Mouse (Mus musculus) CD4-positive, CD25-positive, alpha-beta regulatory T cell, adult 4 months (primary cell): ENCODE data around the gene Txnrd2. TPM values are rescaled to one million over a fixed set of nuclear protein-coding genes. Genes with fewer than 3 reads are reported as not detected.
A peak's percentile ranks its signal among the peaks of the same experiment; 100 is the strongest.

Experiments used
- ATAC-seq: one replicate; pipeline ENCODE4 v1.8.0; 2017
- polyA plus RNA-seq, 2 experiments: library from polyadenylated mRNA; unstranded; fragments of 100-300 nt; shearing (Covaris generic); gene quantifications; one replicate each; pipeline ENCODE4 v1.2.1; 2017

The Txnrd2 gene
- polyA plus RNA-seq, 2 experiments from 2014 or later, result 21.7 to 26.7 TPM

DNA sequence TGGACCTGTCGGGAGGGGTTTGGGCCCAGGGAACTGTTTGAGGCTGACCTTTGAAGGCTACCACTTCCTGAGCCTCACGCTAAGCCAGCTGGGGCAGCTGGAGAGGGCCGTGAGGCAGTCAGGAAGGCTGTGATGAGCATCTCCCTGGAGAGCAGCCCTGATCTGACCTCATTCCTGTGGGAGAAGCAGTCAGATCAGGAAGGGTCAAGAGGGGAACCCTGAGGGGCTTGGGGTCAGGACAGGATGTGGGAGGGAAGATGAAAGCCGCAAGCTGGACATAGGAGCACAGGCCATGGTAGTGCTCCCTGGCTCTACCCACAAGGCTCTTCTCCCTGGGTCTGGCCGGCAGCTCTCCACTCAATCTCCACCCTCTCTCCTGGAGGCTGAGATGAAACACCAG, 27.7 kb downstream of the Txnrd2 start:
- no peak for ATAC-seq

DNA sequence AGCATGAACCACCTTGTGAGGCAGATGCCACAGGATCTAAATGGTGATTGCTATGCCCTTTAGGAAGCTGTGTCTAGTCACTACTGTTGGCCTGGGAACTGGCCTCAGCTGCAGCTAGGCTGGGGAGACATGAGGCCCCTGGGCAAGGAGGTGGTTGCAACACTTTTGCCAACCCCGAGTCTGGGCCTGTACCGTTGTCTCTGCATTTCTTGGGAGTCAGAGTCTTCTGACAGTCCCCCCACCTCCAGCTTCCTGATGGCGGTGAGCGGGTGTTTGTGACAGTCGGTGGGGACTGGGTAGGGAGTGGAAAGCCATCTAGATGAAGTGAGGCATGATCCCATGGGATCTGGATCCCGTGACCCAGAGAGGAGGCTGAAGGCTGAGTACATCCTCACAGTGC, 29.2 kb downstream of the Txnrd2 start:
- no peak for ATAC-seq

DNA sequence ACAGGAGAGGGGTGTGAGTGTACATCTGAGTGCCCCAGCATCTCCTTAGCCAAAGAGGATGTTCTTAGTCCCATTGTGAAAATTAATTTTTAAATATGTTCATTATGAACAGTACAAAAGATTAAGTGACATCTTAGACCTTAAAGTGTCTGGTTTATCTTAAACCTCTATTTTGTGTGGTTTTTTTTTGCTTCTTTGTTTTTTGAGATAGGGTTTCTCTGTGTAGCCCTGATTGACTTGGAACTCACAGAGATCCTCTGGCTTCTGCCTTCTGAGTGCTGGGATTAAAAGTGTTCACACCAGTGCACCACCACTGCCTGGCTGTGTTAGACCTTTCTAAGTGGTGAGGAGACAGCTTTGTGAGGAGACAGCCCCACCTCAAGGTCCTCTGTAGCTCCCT, 32.5 kb downstream of the Txnrd2 start:
- ATAC-seq, result no peak

DNA sequence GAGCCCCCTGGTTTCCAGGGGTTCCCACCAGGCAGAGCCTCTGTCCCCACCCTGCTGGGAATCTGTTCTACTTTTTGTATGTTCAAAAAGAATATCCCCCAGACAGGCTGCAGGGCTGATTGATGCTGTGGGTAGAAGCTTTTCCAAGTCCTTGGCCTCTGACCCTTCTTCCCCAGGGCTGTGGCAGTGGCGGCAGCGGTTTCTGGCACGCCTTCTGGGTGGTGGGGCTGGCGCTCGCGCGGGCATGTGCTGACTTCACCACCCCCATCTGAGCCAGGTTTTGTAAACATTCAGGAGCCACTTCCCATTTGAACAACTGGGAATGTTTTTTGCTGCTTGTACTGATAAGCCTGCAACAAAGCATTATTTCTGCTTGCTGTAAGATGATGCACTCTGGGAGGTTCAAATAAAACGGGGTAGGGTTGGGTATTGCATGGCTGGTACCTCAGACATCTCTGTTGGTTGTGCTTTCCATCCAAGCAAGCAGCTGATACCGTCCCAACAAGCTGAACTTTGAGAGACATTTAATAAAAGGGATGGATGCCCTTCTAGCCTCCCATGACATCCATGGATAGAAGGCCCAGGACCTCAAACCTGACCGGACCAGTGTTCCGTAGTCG, 33.3 kb downstream of the Txnrd2 start:
- ATAC-seq, result peak; percentile 11

DNA sequence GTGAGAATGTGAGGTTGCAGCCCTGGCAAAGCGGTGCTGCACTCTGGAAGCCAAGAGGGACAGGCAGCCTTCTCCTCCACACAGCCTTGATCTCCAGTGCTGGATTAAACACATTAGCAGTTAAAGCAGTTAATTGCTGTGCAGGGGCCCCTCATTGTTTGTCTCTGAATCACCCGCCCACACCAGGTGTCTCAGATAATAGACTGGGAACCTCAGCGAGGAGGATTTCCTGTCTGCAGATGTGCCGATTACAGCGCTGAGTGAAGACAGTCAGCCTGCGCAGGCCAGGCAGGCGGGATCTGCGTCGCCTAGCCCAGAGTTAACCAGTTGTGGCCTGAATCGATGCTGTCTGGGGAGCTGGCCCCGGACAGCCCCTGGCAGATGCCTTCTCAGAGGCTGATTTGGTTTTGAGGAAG, 33.8 kb downstream of the Txnrd2 start:
- peak; percentile 98 for ATAC-seq

DNA sequence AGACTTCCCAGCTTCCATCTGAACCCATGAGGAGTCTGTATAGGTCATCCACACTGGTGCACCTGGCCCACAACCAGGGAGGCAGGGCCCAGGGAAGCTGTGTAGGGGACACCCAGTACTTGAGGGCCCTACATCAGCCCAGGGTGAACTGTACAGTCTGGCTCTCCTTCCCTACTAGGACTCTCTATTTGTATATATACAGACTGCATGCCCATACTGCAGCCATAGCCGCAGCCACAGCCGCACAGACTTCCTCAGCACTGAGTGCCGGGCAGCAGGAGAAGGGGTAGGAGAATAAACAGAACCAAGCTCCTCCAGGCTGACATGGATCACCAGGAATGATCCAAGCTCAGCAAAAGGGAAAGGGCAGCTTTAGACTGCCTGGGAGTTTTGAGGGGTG, 34.6 kb downstream of the Txnrd2 start:
- no peak for ATAC-seq

DNA sequence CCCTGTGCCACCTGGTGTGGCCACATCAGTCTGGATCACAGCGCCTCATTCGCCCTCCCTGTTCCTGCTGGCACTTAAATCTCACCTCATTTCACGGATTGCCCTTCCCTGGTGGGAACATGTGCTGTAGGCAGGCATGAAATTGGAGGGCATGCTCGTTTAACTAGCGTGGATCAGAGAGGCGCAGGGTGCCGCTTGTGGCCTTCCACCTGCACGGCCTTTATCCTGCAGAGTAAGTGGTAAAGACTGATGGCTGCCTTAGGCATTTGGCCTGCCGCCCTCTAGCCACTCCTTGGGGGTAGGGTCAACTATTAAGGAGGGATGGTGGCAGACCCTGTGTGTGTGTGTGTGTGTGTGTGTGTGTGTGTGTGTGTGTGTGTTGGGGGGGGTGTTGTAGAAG, 35.8 kb downstream of the Txnrd2 start:
- ATAC-seq, result no peak

DNA sequence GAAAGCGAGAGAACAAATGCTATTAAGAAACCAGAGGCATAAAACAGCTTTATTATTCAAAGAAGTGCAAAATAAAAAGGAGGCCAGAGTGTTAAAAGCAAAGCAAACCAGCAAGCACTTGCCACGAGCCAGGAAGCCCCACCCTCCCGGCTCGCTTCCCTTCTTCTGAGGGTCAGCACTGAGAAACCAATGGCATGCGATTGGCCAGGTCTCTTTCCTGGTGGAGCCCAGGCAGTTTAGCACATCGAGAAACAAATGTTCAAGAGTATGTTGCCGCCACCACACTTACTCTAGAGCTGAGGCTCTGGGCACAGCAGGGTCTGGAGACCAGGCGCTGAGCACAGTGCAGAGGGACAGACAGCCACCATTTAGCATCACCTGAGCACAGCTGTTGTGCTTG, 36.4 kb downstream of the Txnrd2 start:
- no peak for ATAC-seq

DNA sequence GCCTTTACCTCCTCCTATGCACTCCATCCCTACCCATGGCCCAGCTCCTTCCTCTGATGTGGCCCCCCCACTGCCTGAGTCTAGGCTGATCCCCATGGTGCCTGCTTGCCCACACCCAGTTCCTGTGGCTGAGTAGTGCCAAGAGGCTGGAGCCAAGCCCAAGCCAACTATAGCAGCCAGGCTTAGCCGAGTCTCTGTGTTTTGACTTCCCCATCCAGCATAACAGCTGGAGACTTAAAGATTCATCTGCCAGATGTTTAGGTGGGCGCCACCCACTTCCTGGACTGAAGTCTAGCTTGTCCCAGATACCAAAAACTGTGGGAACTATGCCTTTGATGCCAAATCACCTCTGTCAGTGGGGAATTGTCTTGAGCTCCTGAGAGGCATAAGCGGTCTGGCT, 38.1 kb downstream of the Txnrd2 start:
- ATAC-seq, result no peak

DNA sequence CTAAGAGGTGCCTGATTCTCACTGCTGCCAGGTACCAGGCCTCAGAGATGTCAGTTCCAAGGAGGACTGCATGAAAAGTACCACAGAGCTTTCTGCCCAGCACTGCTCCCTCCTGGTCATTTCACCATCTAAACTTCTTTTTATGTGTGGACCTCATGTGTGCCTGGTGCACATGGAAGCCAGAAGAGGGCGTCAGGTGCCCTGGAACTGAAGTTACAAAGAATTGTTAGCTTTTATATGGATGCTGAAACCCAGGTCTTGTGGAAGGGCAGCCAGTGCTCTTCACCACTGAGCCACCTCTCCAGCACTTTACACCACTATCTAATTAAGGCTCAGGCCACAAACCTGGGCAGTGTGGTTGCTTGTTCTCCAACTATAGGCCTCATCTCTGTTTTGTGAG, 44.6 kb downstream of the Txnrd2 start:
- ATAC-seq, result no peak

DNA sequence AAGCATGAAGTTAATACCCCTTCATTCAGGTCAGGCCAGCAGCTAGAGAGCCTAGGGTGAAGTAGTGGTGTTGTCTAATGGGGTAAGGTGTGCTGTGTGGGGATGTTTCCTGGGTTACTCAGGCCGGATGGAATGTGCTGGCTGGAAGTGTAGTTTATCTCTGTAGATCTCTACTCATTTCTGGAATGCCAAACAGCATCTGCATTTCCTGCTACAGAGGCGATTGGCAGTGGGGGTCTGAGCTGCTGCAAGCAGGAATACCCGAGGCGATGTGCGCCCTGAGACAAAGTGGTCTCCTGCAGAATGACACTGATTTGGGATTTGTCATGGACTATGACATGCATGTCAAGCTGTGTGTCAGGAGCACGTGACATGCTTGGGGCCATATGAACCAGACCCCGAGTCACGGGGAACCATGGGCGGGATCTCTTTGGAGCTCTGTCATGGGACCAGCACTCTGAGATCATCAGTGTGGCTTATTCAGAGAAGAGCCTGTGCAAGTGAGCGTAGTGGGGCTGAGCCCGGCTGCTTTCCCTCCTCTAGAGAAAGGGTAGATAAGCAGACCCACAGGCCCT, 45.3 kb downstream of the Txnrd2 start:
- ATAC-seq, result no peak

DNA sequence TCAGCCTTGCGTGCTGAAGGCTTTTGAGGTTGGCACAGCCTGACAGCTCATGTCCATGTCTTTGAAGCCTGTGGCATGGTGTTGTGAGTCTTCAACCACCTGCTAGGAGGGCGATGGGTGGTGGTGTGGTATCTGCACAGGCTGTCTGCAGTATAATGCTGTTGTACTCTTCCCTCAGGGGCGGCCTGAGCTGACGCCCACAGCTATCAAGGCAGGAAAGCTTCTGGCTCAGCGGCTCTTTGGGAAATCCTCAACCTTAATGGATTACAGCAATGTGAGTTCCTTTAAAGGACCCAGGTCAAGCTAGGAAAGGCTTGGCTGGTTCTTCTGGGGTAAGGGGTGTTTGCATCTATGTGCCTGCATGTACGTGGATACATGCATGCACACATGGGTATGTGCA, 45.8 kb downstream of the Txnrd2 start:
- no peak for ATAC-seq

DNA sequence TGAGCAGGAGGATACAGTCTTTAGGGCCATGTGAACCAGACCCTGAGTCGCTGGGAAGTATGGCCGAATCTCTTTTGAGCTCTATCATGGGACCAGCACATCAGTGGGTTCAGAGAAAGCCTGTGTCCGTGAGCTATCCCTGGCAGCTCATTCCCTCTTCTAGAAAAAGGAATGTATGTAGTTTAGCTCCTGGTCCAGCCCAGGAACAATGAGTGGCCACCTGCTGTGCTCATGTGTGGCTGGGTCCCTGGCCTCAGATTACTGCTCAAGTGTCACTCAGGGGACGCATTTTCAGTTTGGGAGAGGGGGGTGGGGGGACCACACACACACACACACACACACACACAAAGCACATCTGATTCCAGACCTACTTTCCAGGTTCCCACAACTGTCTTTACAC, 46.2 kb downstream of the Txnrd2 start:
- ATAC-seq, result no peak

DNA sequence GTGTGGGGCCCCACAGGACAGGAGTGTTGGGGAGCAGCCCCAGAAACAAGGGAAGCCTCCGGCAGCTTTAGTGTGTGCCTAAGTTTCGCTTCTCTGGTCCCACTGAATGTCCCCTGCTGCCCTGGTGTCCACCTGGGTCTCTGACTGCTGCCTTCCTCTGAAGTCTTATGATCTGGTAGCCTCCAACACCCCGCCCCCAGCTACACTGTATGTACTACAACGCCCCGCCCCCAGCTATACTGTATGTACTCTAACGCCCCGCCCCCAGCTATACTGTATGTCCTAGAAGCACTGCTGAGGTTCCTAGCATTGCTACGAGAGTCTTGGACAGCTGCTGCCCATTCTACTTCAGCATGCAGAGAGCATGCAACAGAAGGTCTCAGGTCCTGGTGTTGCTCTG, 46.8 kb downstream of the Txnrd2 start:
- no peak for ATAC-seq

DNA sequence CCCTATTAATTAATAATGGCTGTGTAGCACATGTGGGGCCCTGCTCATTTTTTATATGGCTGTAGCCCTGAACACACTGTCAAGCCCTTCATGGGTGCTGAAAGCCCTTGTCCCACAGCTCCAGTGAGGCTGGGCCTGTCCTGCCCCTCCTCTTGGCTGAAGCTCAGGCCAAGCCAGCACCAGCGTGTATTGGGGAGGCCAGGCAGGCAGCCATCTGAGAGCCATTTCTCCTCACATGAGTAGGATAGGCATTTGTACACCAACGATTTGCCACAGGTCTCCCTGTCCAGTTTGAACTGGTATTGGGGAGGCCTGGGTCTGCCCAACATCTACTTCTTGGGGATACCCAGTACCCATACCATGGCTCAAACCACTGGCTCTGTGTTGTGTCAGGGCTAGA, 47.8 kb downstream of the Txnrd2 start:
- no peak for ATAC-seq

DNA sequence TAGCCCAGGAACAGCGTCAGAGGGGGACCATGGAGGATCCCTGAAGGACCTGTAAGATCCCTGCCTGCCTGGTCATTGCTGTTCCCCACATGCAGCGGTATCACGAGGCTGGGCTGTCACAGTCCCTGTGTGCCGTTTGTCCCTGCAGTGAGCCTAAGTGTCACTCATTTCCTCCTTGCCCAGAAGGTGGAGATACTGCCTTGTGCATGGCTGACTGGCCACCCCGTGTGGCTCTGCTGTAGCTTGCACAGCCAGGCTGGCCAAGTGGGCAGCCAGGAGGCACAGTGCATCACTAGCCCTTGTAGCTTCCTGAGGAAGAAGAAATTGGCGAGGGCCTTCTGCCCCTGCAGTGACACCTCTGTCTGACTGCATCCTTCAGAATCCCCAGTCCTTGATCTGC, 51.8 kb downstream of the Txnrd2 start:
- no peak for ATAC-seq

DNA sequence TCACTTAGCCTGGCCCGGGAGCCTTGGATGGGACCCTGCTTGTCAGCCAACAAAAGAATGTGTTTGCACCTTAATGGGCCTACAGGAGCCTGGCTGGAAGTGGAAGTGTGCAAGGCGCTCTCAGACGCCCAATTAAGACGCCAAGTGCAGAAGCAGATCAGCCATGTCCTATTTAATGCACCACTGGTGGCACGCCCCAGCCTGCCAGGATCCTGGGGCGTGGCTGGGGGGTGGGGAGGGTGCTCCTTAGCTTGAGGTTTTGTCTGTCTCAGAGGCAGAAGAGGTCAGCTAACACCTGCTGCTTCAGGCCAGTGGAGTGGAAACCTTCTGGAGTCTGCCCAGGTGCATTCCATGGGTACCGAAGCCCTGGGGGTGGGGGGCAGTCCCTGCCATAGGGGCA, 53.5 kb downstream of the Txnrd2 start:
- ATAC-seq, result no peak

DNA sequence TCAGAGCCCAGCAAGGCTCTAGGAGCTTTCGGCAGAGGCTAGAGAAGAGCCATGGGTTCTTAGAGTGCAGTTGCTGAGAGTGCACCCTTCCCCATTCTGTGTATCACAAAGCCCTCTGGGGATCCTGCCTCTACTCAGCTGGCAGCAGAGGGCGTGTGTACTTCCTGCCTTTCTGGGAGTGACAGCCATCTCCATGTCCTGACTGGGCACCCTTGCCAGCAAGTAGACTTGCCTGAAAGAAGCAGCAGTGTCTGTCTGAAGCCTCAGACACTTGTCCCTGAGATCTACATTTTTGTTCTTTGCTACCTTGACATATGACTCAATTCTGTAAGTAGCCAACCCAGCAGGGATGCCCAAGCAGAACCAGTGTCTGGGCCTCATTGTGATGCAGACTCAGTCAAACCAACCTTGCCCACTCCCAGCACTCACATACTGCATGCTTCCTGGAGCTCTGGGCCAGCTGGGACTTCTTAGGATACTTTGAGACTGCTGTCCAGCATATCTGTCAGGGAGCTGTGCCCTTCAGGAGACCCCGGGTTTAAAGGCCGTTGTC, 54.8 kb downstream of the Txnrd2 start:
- ATAC-seq, result no peak

DNA sequence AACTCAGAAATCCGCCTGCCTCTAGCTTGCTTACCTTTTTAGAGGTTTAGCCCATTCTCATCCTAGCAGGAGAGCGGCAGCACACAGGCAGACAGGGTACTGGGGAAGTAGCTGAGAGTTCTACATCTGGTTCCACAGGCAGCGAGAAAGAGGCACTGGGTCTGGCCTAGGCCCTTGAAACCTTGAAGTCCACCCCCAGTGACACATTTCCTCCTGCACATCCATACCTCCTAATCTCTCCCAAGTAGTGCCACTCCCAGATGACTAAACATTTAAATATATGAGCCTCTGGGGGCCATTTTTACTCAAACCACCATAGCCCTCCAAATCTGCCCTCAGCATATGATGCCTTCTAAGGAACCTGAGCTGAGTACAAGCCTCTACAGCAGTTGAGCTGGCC, 56.2 kb downstream of the Txnrd2 start:
- ATAC-seq, result no peak

DNA sequence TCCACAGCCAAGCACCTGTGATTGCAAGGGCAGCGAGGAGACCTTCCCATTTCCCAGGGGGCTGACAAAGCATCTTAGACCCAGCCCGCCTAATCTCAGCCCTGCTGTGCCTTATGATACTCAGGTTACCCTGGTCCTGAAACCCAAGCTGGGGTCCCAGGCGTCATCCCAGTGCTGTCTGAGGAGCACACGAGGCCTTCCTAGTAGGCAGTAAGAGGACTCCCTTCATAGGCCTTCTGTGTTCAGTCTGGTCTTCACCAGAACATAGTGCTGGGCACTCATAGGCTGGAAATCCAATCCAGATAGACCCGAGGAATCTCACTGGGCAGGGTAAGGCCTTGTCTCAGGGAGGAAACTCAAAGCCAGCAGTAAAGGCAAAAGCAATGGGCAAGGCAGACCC, 57.7 kb downstream of the Txnrd2 start:
- ATAC-seq, result no peak

DNA sequence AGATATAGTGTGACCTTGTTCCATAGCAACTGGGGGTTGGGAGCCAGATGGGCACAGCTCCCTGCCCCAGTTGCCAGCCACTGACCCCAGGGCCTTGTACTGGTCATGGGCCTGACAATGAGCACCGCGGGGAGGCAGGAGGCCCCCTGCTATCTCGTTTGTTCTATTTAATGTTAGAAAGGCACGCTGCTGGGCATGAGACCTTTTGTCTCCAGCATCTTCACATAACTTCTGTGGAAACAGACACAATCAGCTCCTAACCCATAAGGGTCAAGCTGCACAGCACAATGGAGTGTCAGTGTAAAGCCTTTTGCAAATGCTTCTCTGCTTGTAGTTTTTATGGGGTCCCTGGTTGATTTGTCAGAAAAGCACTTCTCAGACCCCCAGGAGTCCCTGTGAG, 58.2 kb downstream of the Txnrd2 start:
- ATAC-seq, result no peak

DNA sequence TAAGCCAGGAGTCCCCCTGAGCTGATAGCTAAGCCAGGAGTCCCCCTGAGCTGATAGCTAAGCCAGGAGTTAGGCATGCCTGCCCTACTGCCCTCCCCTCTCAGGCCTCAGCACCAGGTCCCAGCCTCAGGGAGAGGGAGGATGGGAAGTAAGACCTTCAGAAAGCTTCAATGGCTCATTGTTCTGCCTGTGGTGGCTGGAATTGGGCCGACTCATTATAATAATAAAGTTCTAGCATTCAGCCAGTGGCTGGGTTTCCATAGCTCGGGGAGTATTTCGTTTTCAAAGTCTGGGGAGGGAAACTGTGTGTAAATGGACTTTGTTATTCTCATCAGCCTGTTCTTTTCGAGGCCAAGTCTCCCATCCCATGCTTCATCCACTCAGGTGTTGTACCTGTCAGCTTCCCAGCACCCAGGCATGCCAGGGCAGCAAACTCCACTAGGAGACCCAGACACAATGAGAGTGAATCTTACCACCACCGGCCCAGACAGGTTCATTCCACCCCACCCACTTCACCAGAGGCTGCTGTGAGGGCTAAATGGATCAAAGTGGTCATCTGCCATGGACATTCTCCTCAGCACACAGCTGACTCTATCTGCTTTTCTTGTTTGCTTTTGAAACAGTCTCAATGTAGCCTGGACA, 58.7 kb downstream of the Txnrd2 start:
- ATAC-seq, result no peak

DNA sequence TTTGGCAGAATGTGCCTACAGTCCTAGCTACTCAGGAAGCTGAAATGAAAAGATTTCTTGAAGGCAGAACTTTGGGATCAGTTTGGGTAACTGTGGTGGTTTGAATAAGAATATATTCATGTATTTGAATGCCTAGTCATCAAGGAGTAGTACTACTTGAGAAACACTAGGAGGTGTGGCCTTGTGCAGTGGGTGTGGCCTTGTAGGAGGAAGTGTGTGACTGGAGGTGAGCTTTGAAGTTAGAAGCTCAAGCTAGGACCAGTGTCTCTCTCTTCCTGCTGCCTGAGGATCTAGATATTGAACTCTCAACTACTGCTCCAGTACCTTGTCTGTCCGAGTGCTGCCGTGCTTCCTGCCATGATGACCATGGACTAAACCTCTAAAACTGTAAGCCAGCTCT, 59.9 kb downstream of the Txnrd2 start:
- no peak for ATAC-seq

DNA sequence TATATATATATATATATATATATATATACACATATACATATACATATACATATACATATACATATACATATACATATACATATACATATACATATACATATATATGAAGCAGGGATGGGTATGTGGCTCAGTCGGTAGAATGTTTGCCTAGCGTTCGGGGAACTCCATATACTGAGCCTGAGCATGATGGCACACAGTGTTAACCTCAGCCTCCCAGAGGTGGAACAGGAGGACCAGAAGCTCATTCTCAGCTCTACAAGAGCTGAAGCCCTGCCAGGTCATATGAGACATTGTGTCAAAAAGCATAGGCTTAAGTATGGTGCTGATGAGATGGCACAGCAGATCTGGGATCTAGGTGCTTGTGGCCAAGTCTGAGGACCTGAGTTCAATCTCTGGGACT, 64.1 kb downstream of the Txnrd2 start:
- ATAC-seq, result no peak
